Mouse (Mus musculus): ENCODE measurements around the gene Arpc1a.

Arpc1a gene

GRCm38 (mm10) chr5:145140611-145141010, 57.0 kb downstream of the Arpc1a start:
- DNase-seq = no peak

GRCm38 (mm10) chr5:145147748-145148147, 64.1 kb downstream of the Arpc1a start:
- DNase-seq = no peak

GRCm38 (mm10) chr5:145149294-145149693, 65.7 kb downstream of the Arpc1a start:
- DNase-seq = no peak

GRCm38 (mm10) chr5:145152690-145153089, 69.1 kb downstream of the Arpc1a start:
- no peak for DNase-seq

All from lung, postnatal 4 days (tissue).